Mouse (Mus musculus): ENCODE measurements around the gene Nav2. TPM values are rescaled to one million over a fixed set of nuclear protein-coding genes. Genes with fewer than 3 reads are reported as not detected.

Nav2 gene
- total and polyA plus RNA-seq, 3 experiments: under 0.01 TPM; not detected in 2

GRCm38 (mm10) chr7:49533571-49533970, 625.1 kb downstream of the Nav2 start:
- DNase-seq (ENCODE audit: extremely low read depth): no peak
- Histone ChIP-seq H3K36me3 (replicated peaks in 1 of 2; ENCODE audit: control insufficient read depth in 1 of 2, insufficient read depth in 1 of 2, low read length in 1 of 2) (no peaks in the 10 kb centered on the region), H3K4me1 (ENCODE audit: control insufficient read depth in 1 of 2, insufficient read depth in 2 of 2) (peaks cover 0 to 10% of the 10 kb centered on the region in 2 experiments; a peak in 1 of 4 replicates), H3K9me3 (replicated peaks; ENCODE audit: low read length) (no peaks in the 10 kb centered on the region), H3K4me2 (ENCODE audit: insufficient read depth, low read depth, poor library complexity, severe bottlenecking) (no peak overlapping the region), H3K9ac (ENCODE audit: insufficient read depth, low read depth) (no peak overlapping the region), H3K27ac (ENCODE audit: insufficient read depth, low read depth) (no peak overlapping the region), H3K79me2 (replicated peaks; ENCODE audit: control insufficient read depth, extremely low read depth, insufficient read depth, poor library complexity, severe bottlenecking) (no peaks in the 10 kb centered on the region), H3K4me3 (replicated peaks in 1 of 3; ENCODE audit: low read depth in 2 of 3, low read length in 2 of 3, poor library complexity in 1 of 3) (no peak overlapping the region), H3K27me3 (replicated peaks) (no peaks in the 10 kb centered on the region)
- in situ Hi-C loops (cut with MboI; ENCODE audit: low pct_ligation_motif_present, low pct_unique_long_range_greater_than_20kb, low sequenced_read_pairs) (no loop called here), dilution Hi-C loops (cut with MboI; ENCODE audit: extremely low pct_ligation_motif_present, extremely low pct_unique_long_range_greater_than_20kb, low sequenced_read_pairs) (no loop called here)
- TF ChIP-seq CHD1 (IDR thresholded peaks at IDR 0.05; ENCODE audit: low read depth, low read length) (no peak), JUND (conservative IDR thresholded peaks at IDR 0.05; ENCODE audit: low read depth, low read length) (no peak), MAZ (IDR thresholded peaks at IDR 0.05; ENCODE audit: low read depth, low read length) (no peak), NELFE (IDR thresholded peaks at IDR 0.05; ENCODE audit: low read depth, low read length) (no peak), KAT2A (IDR thresholded peaks at IDR 0.05; ENCODE audit: insufficient replicate concordance, low read length) (no peak), ZNF384 (IDR thresholded peaks at IDR 0.05; ENCODE audit: low read depth, low read length) (no peak), MYC (IDR thresholded peaks at IDR 0.05; ENCODE audit: low read depth, low read length) (no peak), E2F4 (IDR thresholded peaks at IDR 0.05; ENCODE audit: insufficient replicate concordance, low read depth, low read length) (no peak)

GRCm38 (mm10) chr7:49534208-49534607, 625.7 kb downstream of the Nav2 start:
- dilution Hi-C loops (cut with MboI; ENCODE audit: extremely low pct_ligation_motif_present, extremely low pct_unique_long_range_greater_than_20kb, low sequenced_read_pairs): no loop called here
- H3K9me3 ChIP-seq (replicated peaks; ENCODE audit: low read length): no peaks in the 10 kb centered on the region
- no peak overlapping the region for H3K4me3 ChIP-seq (replicated peaks in 1 of 3; ENCODE audit: low read depth in 2 of 3, low read length in 2 of 3, poor library complexity in 1 of 3)
- no peaks in the 10 kb centered on the region for H3K27me3 ChIP-seq (replicated peaks)
- in situ Hi-C loops (cut with MboI; ENCODE audit: low pct_ligation_motif_present, low pct_unique_long_range_greater_than_20kb, low sequenced_read_pairs): no loop called here
- no peak overlapping the region for H3K27ac ChIP-seq (ENCODE audit: insufficient read depth, low read depth)
- TF ChIP-seq TBP (conservative IDR thresholded peaks at IDR 0.05; ENCODE audit: low read depth, low read length) (no peak), BHLHE40 (IDR thresholded peaks at IDR 0.05; ENCODE audit: low read depth, low read length) (no peak), CTCF (conservative IDR thresholded peaks at IDR 0.05 in 1 of 2, IDR thresholded peaks at IDR 0.05 in 1 of 2; ENCODE audit: low read depth in 2 of 2, low read length in 2 of 2) (no peak), USF1 (IDR thresholded peaks at IDR 0.05; ENCODE audit: low read depth, low read length) (no peak), USF2 (conservative IDR thresholded peaks at IDR 0.05; ENCODE audit: low read depth, low read length) (no peak), TCF12 (IDR thresholded peaks at IDR 0.05; ENCODE audit: low read depth, low read length) (no peak), POLR2A (IDR thresholded peaks at IDR 0.05; ENCODE audit: low read depth, low read length) (no peak), MAFK (IDR thresholded peaks at IDR 0.05; ENCODE audit: insufficient replicate concordance, low read length) (no peak), ZKSCAN1 (IDR thresholded peaks at IDR 0.05; ENCODE audit: borderline replicate concordance, low read depth, low read length) (no peak), SMC3 (IDR thresholded peaks at IDR 0.05; ENCODE audit: low read depth, low read length) (no peak)
- H3K36me3 ChIP-seq (replicated peaks in 1 of 2; ENCODE audit: control insufficient read depth in 1 of 2, insufficient read depth in 1 of 2, low read length in 1 of 2): no peaks in the 10 kb centered on the region
- peaks cover 0 to 10% of the 10 kb centered on the region in 2 experiments; a peak in 1 of 4 replicates for H3K4me1 ChIP-seq (ENCODE audit: control insufficient read depth in 1 of 2, insufficient read depth in 2 of 2)
- DNase-seq (ENCODE audit: extremely low read depth): no peak
- no peak overlapping the region for H3K4me2 ChIP-seq (ENCODE audit: insufficient read depth, low read depth, poor library complexity, severe bottlenecking)
- H3K9ac ChIP-seq (ENCODE audit: insufficient read depth, low read depth): no peak overlapping the region
- no peaks in the 10 kb centered on the region for H3K79me2 ChIP-seq (replicated peaks; ENCODE audit: control insufficient read depth, extremely low read depth, insufficient read depth, poor library complexity, severe bottlenecking)
